Mouse (Mus musculus) adipocyte (in vitro differentiated cells): ENCODE data around the gene Cyp3a16.
A peak's percentile ranks its signal among the peaks of the same experiment; 100 is the strongest.
"Not testable (repeated sequence)": the region's sequence is repeated elsewhere in the genome, so short reads cannot be mapped to it uniquely, and the experiment has no call there.

Source experiments
- DNase-seq: peaks from one replicate; pipeline ENCODE4 v3.0.0-alpha.2; 2016; ENCODE audit warnings: low spot score

The Cyp3a16 gene

DNA sequence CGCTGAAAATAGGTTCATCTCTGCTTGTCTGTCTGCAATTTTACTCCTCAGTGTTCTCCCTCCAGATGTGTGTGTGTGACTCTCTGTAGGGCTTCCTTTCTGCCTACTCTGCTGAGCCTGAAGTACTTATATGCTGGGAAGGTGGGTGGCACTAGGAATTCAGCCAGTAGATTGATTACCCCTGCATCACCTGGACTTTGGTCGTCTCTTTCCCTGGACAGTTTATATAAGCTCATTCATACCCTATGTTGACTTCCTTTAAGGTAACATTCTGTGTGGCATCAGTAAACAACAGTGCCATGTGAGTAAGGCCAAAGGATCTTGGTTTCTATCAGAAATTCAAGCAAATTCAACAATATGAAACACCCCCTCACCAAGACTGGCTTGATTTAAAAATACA is at the start of gene Cyp3a16:
Gene Cyp3a16, minus strand, starts transcription at position 101 of the 400 bp plus-strand sequence.
- DNase-seq, result peak; percentile 1

DNA sequence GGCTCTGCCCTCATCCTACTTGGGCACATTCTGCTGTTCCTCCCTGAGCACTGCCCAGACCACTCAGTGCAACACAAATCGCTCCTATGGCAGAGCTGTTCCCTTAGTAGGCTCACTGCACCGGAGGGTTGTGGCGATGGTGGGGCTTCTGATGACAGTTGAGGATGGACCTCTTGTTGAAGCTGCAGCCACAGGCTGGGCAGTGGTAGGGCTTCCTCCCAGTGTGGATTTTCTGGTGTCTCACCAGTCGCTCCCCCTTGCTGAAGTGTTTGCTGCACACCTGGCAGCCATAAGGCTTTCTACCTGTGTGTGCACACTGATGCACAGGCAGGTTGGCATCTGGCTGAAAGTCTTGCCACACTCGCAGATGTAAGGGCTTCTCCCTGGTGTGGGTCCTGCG is 20.8 kb upstream of the Cyp3a16 start:
- no peak for DNase-seq

DNA sequence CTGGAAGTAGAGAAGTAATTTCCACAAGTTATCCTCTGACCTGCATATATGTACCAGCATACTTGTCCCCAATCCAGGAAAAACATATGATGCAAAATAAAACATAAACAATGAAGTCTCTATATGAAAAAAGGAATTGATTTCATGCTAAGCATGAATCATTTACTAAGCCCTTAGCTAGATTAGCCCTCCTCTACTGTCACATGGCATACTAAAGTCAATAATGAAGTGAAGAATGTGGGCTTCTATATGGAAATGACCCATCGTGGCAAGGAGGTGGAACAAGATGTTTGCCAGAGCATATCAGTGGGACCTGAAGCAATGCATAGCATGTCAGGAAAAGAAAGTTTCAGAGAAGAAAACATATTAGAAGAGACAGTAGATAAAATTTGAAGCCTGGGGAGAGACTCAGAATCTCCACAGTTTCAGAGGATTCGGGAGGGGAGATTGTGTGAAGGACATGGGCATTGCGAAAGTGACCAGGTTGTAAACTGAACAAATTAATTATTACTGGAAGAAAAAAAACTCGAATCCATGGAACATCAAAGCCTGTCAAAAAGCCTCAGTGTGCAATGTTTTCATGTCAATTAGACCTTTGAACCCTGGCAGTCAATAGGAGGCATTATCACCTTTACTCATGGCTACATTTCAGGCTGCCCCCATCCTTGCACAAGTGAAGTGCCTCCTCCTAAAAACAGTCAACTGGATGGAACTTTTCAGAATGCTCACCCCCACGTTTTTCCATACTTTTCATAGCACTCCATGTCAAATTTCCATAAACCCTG is 5.0 kb downstream of the Cyp3a16 start:
- DNase-seq, result no peak

DNA sequence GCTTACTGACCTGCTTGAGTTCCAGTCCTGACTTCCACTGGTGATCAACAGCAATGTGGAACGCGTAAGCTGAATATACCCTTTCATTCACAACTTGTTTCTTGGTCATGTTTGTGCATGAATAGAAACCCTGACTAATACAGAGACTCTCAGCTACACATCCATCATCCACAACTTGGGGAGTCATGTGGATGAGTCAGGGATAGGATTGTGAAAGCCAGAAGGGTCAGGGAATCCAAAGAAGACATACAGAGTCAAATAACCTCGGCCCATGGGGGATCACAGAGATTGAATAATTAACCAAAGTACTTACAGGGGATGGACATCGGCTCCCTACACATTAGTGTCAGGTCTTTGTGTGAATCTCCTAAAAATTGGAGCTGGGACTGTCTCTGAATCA is 7.2 kb downstream of the Cyp3a16 start:
- DNase-seq, result no peak

- no peak for DNase-seq
Observed at GRCm38 (mm10) chr5:145454389-145454788, 15.1 kb downstream of the Cyp3a16 start.

GRCm38 (mm10) chr5:145433688-145434087 is 35.8 kb downstream of the Cyp3a16 start:
- no peak for DNase-seq

DNA sequence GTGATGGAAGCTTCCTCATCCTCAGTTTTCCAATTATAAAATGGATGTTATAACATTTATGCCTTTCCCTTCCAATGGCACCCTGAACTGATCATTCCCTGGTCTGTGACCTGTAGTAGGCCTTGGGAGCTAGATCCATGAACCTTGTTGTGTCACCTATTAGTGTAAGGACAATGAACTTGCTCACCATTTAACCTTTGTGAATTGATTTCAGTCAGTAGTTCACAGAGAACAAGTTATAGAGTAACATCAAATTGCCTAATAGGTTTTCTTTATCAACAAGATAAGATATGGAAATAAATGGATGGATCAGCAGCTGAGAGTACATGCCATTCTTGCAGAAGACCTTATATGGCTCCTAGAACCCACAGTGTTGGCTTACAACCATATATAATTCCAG is 38.5 kb downstream of the Cyp3a16 start:
- DNase-seq, result no peak

DNA sequence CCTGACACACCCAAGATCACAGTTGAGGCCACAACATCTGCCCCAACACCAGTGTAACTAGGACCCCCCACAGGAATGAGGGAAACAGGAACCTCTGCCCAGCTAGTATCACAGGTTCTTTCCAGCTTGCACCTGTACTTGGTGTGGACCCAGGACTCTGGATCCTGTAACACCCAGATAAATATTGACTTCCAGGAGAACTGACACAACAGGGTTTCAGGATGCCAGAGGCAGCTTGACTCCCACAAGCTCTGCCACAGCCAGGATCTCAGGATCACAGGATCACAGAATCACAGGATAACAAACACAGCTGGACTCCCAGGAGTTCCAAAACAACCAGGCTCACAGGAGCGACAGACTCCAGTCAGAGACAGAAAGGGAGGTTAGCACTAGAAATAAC is 47.2 kb downstream of the Cyp3a16 start:
- no peak for DNase-seq

DNA sequence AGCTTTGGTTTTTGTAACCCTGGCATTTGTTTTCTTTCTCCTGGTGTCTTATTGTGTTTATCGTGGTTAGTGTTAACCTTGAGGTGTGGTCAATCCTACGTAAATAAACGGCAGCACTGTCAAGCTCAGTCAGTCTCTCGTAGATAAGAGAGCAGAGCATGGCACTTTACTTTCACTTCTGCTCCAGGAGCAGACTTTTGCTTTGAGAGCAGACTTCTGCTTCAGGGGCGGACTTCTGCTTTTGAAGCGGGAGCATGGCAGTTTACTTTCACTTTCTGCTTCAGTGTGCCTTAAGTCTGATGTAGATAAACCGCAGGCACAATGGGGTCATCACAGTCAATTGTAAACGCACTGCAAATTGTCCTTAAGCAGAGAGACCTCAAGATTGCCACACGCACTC is 54.1 kb downstream of the Cyp3a16 start:
- DNase-seq, result not testable (repeated sequence)
